Mouse (Mus musculus): ENCODE measurements around the gene Frmd4a. TPM values are rescaled to one million over a fixed set of nuclear protein-coding genes. Genes with fewer than 3 reads are reported as not detected.

Frmd4a gene
- polyA plus RNA-seq, 1 experiment = 13.5 TPM

- no peak overlapping the region for H3K27ac ChIP-seq (ENCODE audit: insufficient read depth, low read length)
- DNase-seq (ENCODE audit: low read depth in 1 of 2, low spot score in 2 of 2) = no peak
- H3K4me3 ChIP-seq (ENCODE audit: extremely low read depth, insufficient read depth, insufficient read length) = no peak overlapping the region
- no peaks in the 10 kb centered on the region for H3K4me1 ChIP-seq (ENCODE audit: control insufficient read depth, insufficient read depth, insufficient read length)
- no peak for TF ChIP-seq POLR2A (IDR thresholded peaks at IDR 0.05; ENCODE audit: low read depth, low read length)
- no peak for TF ChIP-seq CTCF (IDR thresholded peaks at IDR 0.05; ENCODE audit: extremely low read depth, insufficient read depth, insufficient read length, insufficient replicate concordance)
- no peaks in the 10 kb centered on the region for H3K36me3 ChIP-seq (ENCODE audit: control insufficient read depth, insufficient read depth, low read length)
- 86% methylated on average over 4 of the region's 4 CpGs for WGBS
- no peaks in the 10 kb centered on the region for H3K27me3 ChIP-seq (ENCODE audit: control insufficient read depth, insufficient read depth, low read length)
Measured at GRCm38 (mm10) chr2:4036153-4036589, 18.7 kb downstream of the Frmd4a start.

GRCm38 (mm10) chr2:4036651-4037117 lies 19.2 kb downstream of the Frmd4a start:
- DNase-seq (ENCODE audit: low read depth in 1 of 2, low spot score in 2 of 2) = no peak
- no peaks in the 10 kb centered on the region for H3K4me1 ChIP-seq (ENCODE audit: control insufficient read depth, insufficient read depth, insufficient read length)
- no peaks in the 10 kb centered on the region for H3K36me3 ChIP-seq (ENCODE audit: control insufficient read depth, insufficient read depth, low read length)
- TF ChIP-seq CTCF (IDR thresholded peaks at IDR 0.05; ENCODE audit: extremely low read depth, insufficient read depth, insufficient read length, insufficient replicate concordance) = no peak
- TF ChIP-seq POLR2A (IDR thresholded peaks at IDR 0.05; ENCODE audit: low read depth, low read length) = no peak
- WGBS = 94% methylated on average over 8 of the region's 8 CpGs
- no peak overlapping the region for H3K4me3 ChIP-seq (ENCODE audit: extremely low read depth, insufficient read depth, insufficient read length)
- H3K27ac ChIP-seq (ENCODE audit: insufficient read depth, low read length) = no peak overlapping the region
- no peaks in the 10 kb centered on the region for H3K27me3 ChIP-seq (ENCODE audit: control insufficient read depth, insufficient read depth, low read length)

- DNase-seq (ENCODE audit: low read depth in 1 of 2, low spot score in 2 of 2) = no peak
- TF ChIP-seq CTCF (IDR thresholded peaks at IDR 0.05; ENCODE audit: extremely low read depth, insufficient read depth, insufficient read length, insufficient replicate concordance) = no peak
- TF ChIP-seq POLR2A (IDR thresholded peaks at IDR 0.05; ENCODE audit: low read depth, low read length) = no peak
- Histone ChIP-seq H3K27me3 (ENCODE audit: control insufficient read depth, insufficient read depth, low read length) (no peaks in the 10 kb centered on the region), H3K4me3 (ENCODE audit: extremely low read depth, insufficient read depth, insufficient read length) (no peak overlapping the region), H3K27ac (ENCODE audit: insufficient read depth, low read length) (no peak overlapping the region), H3K4me1 (ENCODE audit: control insufficient read depth, insufficient read depth, insufficient read length) (no peaks in the 10 kb centered on the region), H3K36me3 (ENCODE audit: control insufficient read depth, insufficient read depth, low read length) (no peaks in the 10 kb centered on the region)
- WGBS = 68% methylated on average over 3 of the region's 3 CpGs
Measured at GRCm38 (mm10) chr2:4042009-4042408, 24.5 kb downstream of the Frmd4a start.

GRCm38 (mm10) chr2:4055481-4055880 lies 38.0 kb downstream of the Frmd4a start:
- Histone ChIP-seq H3K27me3 (ENCODE audit: control insufficient read depth, insufficient read depth, low read length) (no peaks in the 10 kb centered on the region), H3K36me3 (ENCODE audit: control insufficient read depth, insufficient read depth, low read length) (no peaks in the 10 kb centered on the region), H3K4me3 (ENCODE audit: extremely low read depth, insufficient read depth, insufficient read length) (no peak overlapping the region), H3K4me1 (ENCODE audit: control insufficient read depth, insufficient read depth, insufficient read length) (no peaks in the 10 kb centered on the region), H3K27ac (ENCODE audit: insufficient read depth, low read length) (no peak overlapping the region)
- TF ChIP-seq POLR2A (IDR thresholded peaks at IDR 0.05; ENCODE audit: low read depth, low read length) = no peak
- 78% methylated on average over 2 of the region's 2 CpGs for WGBS
- no peak for DNase-seq (ENCODE audit: low read depth in 1 of 2, low spot score in 2 of 2)

GRCm38 (mm10) chr2:4060675-4061074 lies 43.2 kb downstream of the Frmd4a start:
- Histone ChIP-seq H3K27ac (ENCODE audit: insufficient read depth, low read length) (no peak overlapping the region), H3K4me1 (ENCODE audit: control insufficient read depth, insufficient read depth, insufficient read length) (no peaks in the 10 kb centered on the region), H3K36me3 (ENCODE audit: control insufficient read depth, insufficient read depth, low read length) (no peaks in the 10 kb centered on the region), H3K4me3 (ENCODE audit: extremely low read depth, insufficient read depth, insufficient read length) (no peak overlapping the region), H3K27me3 (ENCODE audit: control insufficient read depth, insufficient read depth, low read length) (no peaks in the 10 kb centered on the region)
- 55% methylated on average over 2 of the region's 2 CpGs for whole genome bisulfite sequencing
- TF ChIP-seq CTCF (IDR thresholded peaks at IDR 0.05; ENCODE audit: extremely low read depth, insufficient read depth, insufficient read length, insufficient replicate concordance) = no peak
- no peak for TF ChIP-seq POLR2A (IDR thresholded peaks at IDR 0.05; ENCODE audit: low read depth, low read length)
- DNase-seq (ENCODE audit: low read depth in 1 of 2, low spot score in 2 of 2) = no peak

GRCm38 (mm10) chr2:4071831-4072230 lies 54.3 kb downstream of the Frmd4a start:
- WGBS = 84% methylated on average over 7 of the region's 7 CpGs
- Histone ChIP-seq H3K4me1 (ENCODE audit: control insufficient read depth, insufficient read depth, insufficient read length) (no peaks in the 10 kb centered on the region), H3K27ac (ENCODE audit: insufficient read depth, low read length) (no peak overlapping the region), H3K4me3 (ENCODE audit: extremely low read depth, insufficient read depth, insufficient read length) (no peak overlapping the region), H3K36me3 (ENCODE audit: control insufficient read depth, insufficient read depth, low read length) (no peaks in the 10 kb centered on the region), H3K27me3 (ENCODE audit: control insufficient read depth, insufficient read depth, low read length) (no peaks in the 10 kb centered on the region)
- no peak for DNase-seq (ENCODE audit: low read depth in 1 of 2, low spot score in 2 of 2)
- TF ChIP-seq CTCF (IDR thresholded peaks at IDR 0.05; ENCODE audit: extremely low read depth, insufficient read depth, insufficient read length, insufficient replicate concordance) (no peak), POLR2A (IDR thresholded peaks at IDR 0.05; ENCODE audit: low read depth, low read length) (no peak)

- no peak for TF ChIP-seq POLR2A (IDR thresholded peaks at IDR 0.05; ENCODE audit: low read depth, low read length)
- TF ChIP-seq CTCF (IDR thresholded peaks at IDR 0.05; ENCODE audit: extremely low read depth, insufficient read depth, insufficient read length, insufficient replicate concordance) = no peak
- H3K27me3 ChIP-seq (ENCODE audit: control insufficient read depth, insufficient read depth, low read length) = no peaks in the 10 kb centered on the region
- WGBS = 83% methylated on average over 6 of the region's 6 CpGs
- no peaks in the 10 kb centered on the region for H3K36me3 ChIP-seq (ENCODE audit: control insufficient read depth, insufficient read depth, low read length)
- no peak overlapping the region for H3K4me3 ChIP-seq (ENCODE audit: extremely low read depth, insufficient read depth, insufficient read length)
- DNase-seq (ENCODE audit: low read depth in 1 of 2, low spot score in 2 of 2) = no peak
- no peak overlapping the region for H3K27ac ChIP-seq (ENCODE audit: insufficient read depth, low read length)
- no peaks in the 10 kb centered on the region for H3K4me1 ChIP-seq (ENCODE audit: control insufficient read depth, insufficient read depth, insufficient read length)
Measured at GRCm38 (mm10) chr2:4083877-4084276, 66.4 kb downstream of the Frmd4a start.

Data from spleen, adult 2 months (tissue).